Mouse (Mus musculus): Measurements from ENCODE around the gene Ptk7.

DNA sequence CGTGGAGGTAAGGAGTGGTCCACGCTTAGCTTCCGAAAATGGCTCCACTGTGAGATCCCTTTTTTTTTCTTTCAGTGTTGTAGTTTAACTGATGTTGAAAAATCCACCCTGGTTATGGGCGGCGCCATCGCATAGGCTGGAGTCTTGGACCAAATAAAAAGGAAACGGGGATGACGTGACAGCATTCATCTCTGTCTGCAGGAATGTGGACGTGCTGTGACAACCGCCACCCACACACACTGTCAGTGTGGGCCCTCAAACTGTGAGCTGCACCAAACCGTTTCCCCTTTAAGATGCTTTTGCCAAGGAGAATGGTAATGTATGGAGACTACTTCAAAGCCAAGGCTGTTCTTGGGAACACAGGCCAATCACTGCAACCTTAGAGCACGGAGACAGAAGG is 23.3 kb downstream of the Ptk7 start:
- no peak for TF ChIP-seq CTCF (IDR thresholded peaks at IDR 0.05; ENCODE audit: borderline replicate concordance, insufficient read depth, low read length)
- TF ChIP-seq POLR2A (IDR thresholded peaks at IDR 0.05; ENCODE audit: low read depth, low read length), result no peak
